Mouse (Mus musculus): ENCODE data around the gene Itm2c. TPM values are rescaled to one million over a fixed set of nuclear protein-coding genes. Genes with fewer than 3 reads are reported as not detected.
A peak's percentile ranks its signal among the peaks of the same experiment; 100 is the strongest.

Itm2c gene
- polyA plus RNA-seq, 1 experiment from 2014 or later, result 210 TPM

DNA sequence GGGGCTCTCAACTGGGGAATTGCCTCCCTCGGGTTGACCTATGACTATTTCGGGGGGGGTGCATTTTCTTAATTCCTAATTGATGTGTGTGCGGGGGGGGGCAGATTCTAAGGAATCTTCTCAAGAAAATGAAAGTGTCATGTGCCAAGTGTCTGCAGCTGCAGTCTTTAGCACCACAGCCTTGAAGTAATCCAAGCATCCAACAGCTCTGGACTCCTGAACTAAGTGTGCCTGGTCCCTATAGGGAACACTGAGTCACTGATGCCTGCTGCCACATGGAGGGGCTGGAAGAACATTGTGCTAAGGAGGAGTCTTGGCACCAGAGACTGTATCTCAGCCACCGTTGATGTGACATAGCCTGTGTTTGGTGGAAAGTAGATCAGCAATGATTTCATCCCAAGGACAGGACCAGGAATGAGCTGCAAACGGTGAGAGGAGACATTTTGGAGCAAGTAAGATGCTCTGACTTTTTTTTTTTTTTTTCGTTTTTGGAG lies 36.8 kb upstream of the Itm2c start:
- Histone ChIP-seq H3K27ac (ENCODE audit: low read length) (no peak overlapping the region), H3K9ac (ENCODE audit: low read length) (no peak overlapping the region), H3K36me3 (ENCODE audit: control insufficient read depth, insufficient read depth, low read length) (0 out of 2 replicates have a peak, but pooled peaks cover 4% of the 10 kb centered on the region), H3K4me2 (ENCODE audit: low read depth, low read length) (no peak overlapping the region), H3K27me3 (ENCODE audit: control insufficient read depth, insufficient read depth, low read depth, low read length) (no peaks in the 10 kb centered on the region), H3K4me3 (ENCODE audit: low read length) (no peak overlapping the region), H3K4me1 (replicated peaks; ENCODE audit: control insufficient read depth, insufficient read depth, low read length) (no peaks in the 10 kb centered on the region), H3K9me3 (ENCODE audit: control insufficient read depth, low read length) (no peaks in the 10 kb centered on the region)
- 78% methylated on average over 6 of the region's 6 CpGs for WGBS
- no peak for ATAC-seq (ENCODE audit: low read depth)

DNA sequence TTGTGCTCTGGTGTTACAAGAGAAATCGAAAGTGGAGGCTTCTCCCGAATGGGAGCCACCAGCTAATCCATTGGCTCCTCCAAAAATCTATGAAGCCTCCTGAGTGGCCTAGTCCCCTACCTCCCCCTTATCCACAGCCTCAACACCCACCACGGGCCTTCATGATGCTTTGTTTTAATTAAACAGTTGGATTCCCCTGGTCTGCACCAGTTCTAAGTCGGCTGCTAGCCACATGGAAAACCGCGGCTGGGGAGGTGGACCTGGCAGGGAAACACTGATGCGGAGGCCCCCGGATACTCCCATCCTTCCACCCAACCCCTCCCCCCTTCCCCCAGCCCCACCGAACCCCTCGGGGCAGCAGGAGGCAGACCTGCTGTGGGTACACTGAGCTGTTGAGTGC lies 29.7 kb upstream of the Itm2c start:
- H3K4me2 ChIP-seq (ENCODE audit: low read depth, low read length), result no peak overlapping the region
- no peaks in the 10 kb centered on the region for H3K27me3 ChIP-seq (ENCODE audit: control insufficient read depth, insufficient read depth, low read depth, low read length)
- no peaks in the 10 kb centered on the region for H3K4me1 ChIP-seq (replicated peaks; ENCODE audit: control insufficient read depth, insufficient read depth, low read length)
- H3K4me3 ChIP-seq (ENCODE audit: low read length), result no peak overlapping the region
- ATAC-seq (ENCODE audit: low read depth), result no peak
- no peak overlapping the region for H3K27ac ChIP-seq (ENCODE audit: low read length)
- H3K9ac ChIP-seq (ENCODE audit: low read length), result no peak overlapping the region
- no peaks in the 10 kb centered on the region for H3K36me3 ChIP-seq (ENCODE audit: control insufficient read depth, insufficient read depth, low read length)
- 84% methylated on average over 10 of the region's 10 CpGs for WGBS
- no peaks in the 10 kb centered on the region; the same call in 1 of the 2 replicates for H3K9me3 ChIP-seq (ENCODE audit: control insufficient read depth, low read length)

DNA sequence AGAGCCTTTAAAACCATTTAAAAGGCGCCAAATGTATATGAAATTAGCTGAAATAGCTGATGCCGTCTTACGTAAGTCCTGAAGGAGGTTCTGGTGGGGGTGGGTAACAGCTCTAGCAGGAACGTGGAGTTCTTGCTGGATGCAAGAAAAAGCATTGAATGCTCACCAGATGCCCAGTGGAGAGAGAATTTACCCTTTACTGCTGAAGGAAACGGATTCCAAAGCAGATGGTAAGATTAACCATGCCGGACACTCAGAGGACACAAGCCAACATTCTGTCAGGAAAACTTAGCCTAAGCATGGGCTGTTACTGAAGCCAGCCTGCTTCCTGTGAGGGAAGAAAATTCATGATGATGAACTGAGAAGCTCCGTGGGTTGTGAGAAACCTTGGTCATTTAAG lies 24.1 kb upstream of the Itm2c start:
- Histone ChIP-seq H3K4me3 (ENCODE audit: low read length) (no peak overlapping the region), H3K9ac (ENCODE audit: low read length) (no peak overlapping the region), H3K4me2 (ENCODE audit: low read depth, low read length) (no peak overlapping the region), H3K27me3 (ENCODE audit: control insufficient read depth, insufficient read depth, low read depth, low read length) (no peaks in the 10 kb centered on the region), H3K4me1 (replicated peaks; ENCODE audit: control insufficient read depth, insufficient read depth, low read length) (no peaks in the 10 kb centered on the region), H3K36me3 (ENCODE audit: control insufficient read depth, insufficient read depth, low read length) (no peaks in the 10 kb centered on the region), H3K27ac (ENCODE audit: low read length) (no peak overlapping the region), H3K9me3 (ENCODE audit: control insufficient read depth, low read length) (no peaks in the 10 kb centered on the region; the same call in 1 of the 2 replicates)
- ATAC-seq (ENCODE audit: low read depth), result no peak
- 78% methylated on average over 7 of the region's 7 CpGs for WGBS

DNA sequence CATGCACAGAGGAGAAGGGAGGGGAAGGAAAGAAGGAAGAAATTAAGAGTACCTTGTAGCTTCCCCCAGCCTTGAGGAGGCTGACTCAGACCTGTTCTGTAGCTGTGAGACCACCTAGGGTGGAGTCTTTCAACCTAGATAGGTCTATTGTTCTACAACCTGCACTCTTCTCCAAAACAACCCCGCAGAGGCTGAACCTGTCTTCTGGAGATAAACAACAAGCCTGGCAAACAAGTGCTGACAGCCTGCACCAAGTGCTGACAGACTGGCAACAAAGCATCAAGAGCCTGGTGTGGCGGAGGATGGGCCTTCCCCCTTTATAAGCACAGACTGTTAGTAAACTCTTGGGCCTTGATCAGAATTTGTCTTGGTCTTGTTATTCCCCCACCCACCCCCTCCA lies 23.5 kb upstream of the Itm2c start:
- H3K4me2 ChIP-seq (ENCODE audit: low read depth, low read length), result no peak overlapping the region
- no peak overlapping the region for H3K9ac ChIP-seq (ENCODE audit: low read length)
- H3K4me3 ChIP-seq (ENCODE audit: low read length), result no peak overlapping the region
- H3K27ac ChIP-seq (ENCODE audit: low read length), result no peak overlapping the region
- no peaks in the 10 kb centered on the region for H3K36me3 ChIP-seq (ENCODE audit: control insufficient read depth, insufficient read depth, low read length)
- no peaks in the 10 kb centered on the region for H3K27me3 ChIP-seq (ENCODE audit: control insufficient read depth, insufficient read depth, low read depth, low read length)
- ATAC-seq (ENCODE audit: low read depth), result no peak
- H3K4me1 ChIP-seq (replicated peaks; ENCODE audit: control insufficient read depth, insufficient read depth, low read length), result no peaks in the 10 kb centered on the region
- WGBS, result 67% methylated on average over 2 of the region's 2 CpGs
- H3K9me3 ChIP-seq (ENCODE audit: control insufficient read depth, low read length), result no peaks in the 10 kb centered on the region; the same call in 1 of the 2 replicates

DNA sequence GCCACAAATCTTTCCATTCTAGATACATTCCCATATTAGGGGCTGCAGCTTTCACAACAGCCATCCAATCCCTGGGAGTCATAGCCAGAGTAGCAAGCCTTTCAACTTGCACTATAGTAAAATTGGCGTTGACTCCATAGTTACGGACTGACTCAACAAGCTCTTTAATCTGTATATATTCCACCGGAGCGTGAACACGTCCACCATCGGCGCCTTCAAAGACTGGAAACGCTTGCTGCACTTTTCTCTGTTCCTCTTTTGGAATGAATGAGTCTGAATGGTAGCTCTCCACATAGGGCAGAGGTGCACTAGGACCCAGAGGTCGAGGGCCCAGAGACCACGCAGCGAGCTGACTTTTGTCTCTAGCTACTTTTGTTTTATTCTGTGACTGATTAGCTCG lies 12.1 kb upstream of the Itm2c start:
- H3K9ac ChIP-seq (ENCODE audit: low read length), result no peak overlapping the region
- 90% methylated on average over 12 of the region's 12 CpGs for WGBS
- H3K27me3 ChIP-seq (ENCODE audit: control insufficient read depth, insufficient read depth, low read depth, low read length), result no peaks in the 10 kb centered on the region
- H3K4me1 ChIP-seq (replicated peaks; ENCODE audit: control insufficient read depth, insufficient read depth, low read length), result no peaks in the 10 kb centered on the region
- H3K36me3 ChIP-seq (ENCODE audit: control insufficient read depth, insufficient read depth, low read length), result no peaks in the 10 kb centered on the region
- no peak overlapping the region for H3K4me2 ChIP-seq (ENCODE audit: low read depth, low read length)
- no peak overlapping the region for H3K27ac ChIP-seq (ENCODE audit: low read length)
- no peak overlapping the region for H3K4me3 ChIP-seq (ENCODE audit: low read length)
- peaks cover 5% of the 10 kb centered on the region; the same call in 1 of the 2 replicates for H3K9me3 ChIP-seq (ENCODE audit: control insufficient read depth, low read length)
- ATAC-seq (ENCODE audit: low read depth), result no peak

DNA sequence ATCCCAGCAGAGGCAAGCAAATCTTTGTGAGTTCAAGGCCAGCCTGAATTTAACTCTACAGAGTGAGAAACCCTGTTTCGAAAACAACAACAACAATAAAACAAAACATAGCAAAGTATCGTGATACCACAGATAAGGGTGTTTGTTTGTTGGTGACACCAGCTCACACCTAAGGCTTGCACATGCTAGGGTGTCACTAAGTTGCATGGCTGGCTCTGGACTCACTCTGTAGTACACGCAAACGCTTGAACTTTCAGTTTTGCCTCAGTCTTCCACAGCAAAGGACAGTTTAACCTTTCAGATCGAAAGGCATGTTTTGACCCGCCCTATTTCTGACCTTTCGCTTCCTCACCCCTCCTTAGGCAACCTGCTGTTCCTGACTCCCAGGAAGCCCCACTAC lies 6.9 kb upstream of the Itm2c start:
- Histone ChIP-seq H3K4me3 (ENCODE audit: low read length) (no peak overlapping the region), H3K27me3 (ENCODE audit: control insufficient read depth, insufficient read depth, low read depth, low read length) (no peaks in the 10 kb centered on the region), H3K4me2 (ENCODE audit: low read depth, low read length) (no peak overlapping the region), H3K27ac (ENCODE audit: low read length) (no peak overlapping the region), H3K4me1 (replicated peaks; ENCODE audit: control insufficient read depth, insufficient read depth, low read length) (no peaks in the 10 kb centered on the region), H3K36me3 (ENCODE audit: control insufficient read depth, insufficient read depth, low read length) (no peaks in the 10 kb centered on the region), H3K9me3 (ENCODE audit: control insufficient read depth, low read length) (no peaks in the 10 kb centered on the region), H3K9ac (ENCODE audit: low read length) (no peak overlapping the region)
- no peak for ATAC-seq (ENCODE audit: low read depth)
- WGBS, result 79% methylated on average over 7 of the region's 7 CpGs

DNA sequence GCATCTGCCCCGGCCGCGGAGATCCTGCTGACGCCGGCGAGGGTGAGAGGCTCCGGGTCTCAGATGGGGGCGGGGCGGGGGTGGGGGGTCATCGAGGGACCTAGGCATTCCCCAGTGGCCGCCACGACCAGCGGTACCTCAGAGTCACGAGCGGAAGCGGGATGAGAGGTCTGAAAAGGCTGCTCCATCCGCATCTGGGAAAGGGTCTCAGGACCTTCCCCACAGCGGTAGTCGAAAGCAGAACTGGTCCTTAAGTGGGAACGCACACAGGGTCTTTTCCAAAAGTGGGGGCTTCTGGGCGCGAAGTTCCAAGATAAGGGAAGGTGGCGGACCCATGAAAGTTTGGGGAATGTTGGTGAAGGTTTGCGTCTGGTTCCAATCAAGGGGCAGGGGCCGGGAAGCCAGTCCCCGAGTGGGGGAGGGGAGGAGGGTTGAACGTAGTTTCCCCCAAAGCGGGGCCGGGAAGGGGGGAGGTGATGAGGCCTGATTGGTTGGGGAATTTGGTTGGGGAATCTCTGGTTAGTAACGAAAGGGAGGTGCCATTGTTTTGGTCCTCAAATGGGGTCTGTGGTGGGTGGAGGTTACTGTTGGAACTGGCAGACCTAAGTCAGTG lies 773 bp downstream of the Itm2c start:
- Histone ChIP-seq H3K4me3 (ENCODE audit: low read length) (peak overlapping the region; percentile 81), H3K4me2 (ENCODE audit: low read depth, low read length) (peak overlapping the region; percentile 87), H3K9me3 (ENCODE audit: control insufficient read depth, low read length) (no peaks in the 10 kb centered on the region), H3K4me1 (replicated peaks; ENCODE audit: control insufficient read depth, insufficient read depth, low read length) (peaks cover 46% of the 10 kb centered on the region), H3K27ac (ENCODE audit: low read length) (peak overlapping the region; percentile 85), H3K36me3 (ENCODE audit: control insufficient read depth, insufficient read depth, low read length) (no peaks in the 10 kb centered on the region), H3K27me3 (ENCODE audit: control insufficient read depth, insufficient read depth, low read depth, low read length) (no peaks in the 10 kb centered on the region), H3K9ac (ENCODE audit: low read length) (peak overlapping the region; percentile 79)
- under 1% methylated on average over 28 of the region's 30 CpGs for WGBS
- ATAC-seq (ENCODE audit: low read depth), result peak; percentile 54

DNA sequence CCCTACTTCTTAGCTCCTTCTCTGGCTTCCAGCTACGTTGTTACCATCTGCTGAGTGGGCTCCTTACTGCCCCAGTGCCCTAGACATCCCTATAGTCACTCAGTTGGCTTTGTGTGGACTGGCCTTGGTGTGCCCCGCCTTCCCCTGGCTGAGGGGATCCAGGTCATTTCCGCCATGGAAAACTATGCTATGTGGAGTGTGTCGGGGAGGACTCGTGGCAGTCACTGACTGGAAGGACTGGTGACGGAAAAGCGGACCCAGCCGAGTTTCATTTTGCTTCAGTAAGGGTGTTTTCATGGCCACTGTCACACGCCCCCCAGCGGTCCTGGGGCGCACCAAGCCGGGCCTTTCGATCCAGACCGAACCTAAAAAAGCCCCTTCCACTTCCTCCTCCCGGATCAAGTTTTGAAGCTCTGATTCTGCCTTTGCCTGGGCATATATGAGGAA lies 1.3 kb downstream of the Itm2c start:
- Histone ChIP-seq H3K36me3 (ENCODE audit: control insufficient read depth, insufficient read depth, low read length) (no peaks in the 10 kb centered on the region), H3K4me1 (replicated peaks; ENCODE audit: control insufficient read depth, insufficient read depth, low read length) (peaks cover 47% of the 10 kb centered on the region), H3K4me2 (ENCODE audit: low read depth, low read length) (peak overlapping the region; percentile 87), H3K27ac (ENCODE audit: low read length) (peak overlapping the region; percentile 85), H3K9ac (ENCODE audit: low read length) (peak overlapping the region; percentile 79), H3K9me3 (ENCODE audit: control insufficient read depth, low read length) (no peaks in the 10 kb centered on the region), H3K4me3 (ENCODE audit: low read length) (peak overlapping the region; percentile 81), H3K27me3 (ENCODE audit: control insufficient read depth, insufficient read depth, low read depth, low read length) (no peaks in the 10 kb centered on the region)
- 2% methylated on average over 15 of the region's 15 CpGs for WGBS
- ATAC-seq (ENCODE audit: low read depth), result peak; percentile 81

DNA sequence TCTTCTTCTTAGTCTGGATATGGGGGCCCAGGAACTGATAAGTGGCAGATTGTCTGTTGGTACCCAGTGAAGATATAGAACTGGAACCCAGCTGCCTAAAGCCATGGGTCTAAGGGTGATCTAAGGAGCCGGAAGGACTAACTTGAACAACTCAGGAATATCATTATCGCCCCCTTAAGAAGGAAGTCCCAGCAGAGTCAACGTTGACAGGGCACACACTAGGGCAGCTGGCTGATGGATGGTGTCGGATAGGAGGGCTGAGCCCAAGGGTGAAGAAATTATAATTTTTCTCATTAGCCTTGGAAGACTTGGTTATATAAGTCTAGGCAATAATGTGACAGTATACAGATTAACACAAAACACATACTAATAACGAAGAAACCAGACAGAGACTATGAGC lies 2.0 kb downstream of the Itm2c start:
- no peaks in the 10 kb centered on the region for H3K27me3 ChIP-seq (ENCODE audit: control insufficient read depth, insufficient read depth, low read depth, low read length)
- peak overlapping the region; percentile 79 for H3K9ac ChIP-seq (ENCODE audit: low read length)
- 71% methylated on average over 5 of the region's 5 CpGs for WGBS
- no peaks in the 10 kb centered on the region for H3K36me3 ChIP-seq (ENCODE audit: control insufficient read depth, insufficient read depth, low read length)
- peaks cover 54% of the 10 kb centered on the region for H3K4me1 ChIP-seq (replicated peaks; ENCODE audit: control insufficient read depth, insufficient read depth, low read length)
- ATAC-seq (ENCODE audit: low read depth), result no peak
- H3K4me3 ChIP-seq (ENCODE audit: low read length), result peak overlapping the region; percentile 81
- H3K27ac ChIP-seq (ENCODE audit: low read length), result peak overlapping the region; percentile 85; the same call in 1 of the 2 replicates
- H3K9me3 ChIP-seq (ENCODE audit: control insufficient read depth, low read length), result no peaks in the 10 kb centered on the region
- peak overlapping the region; percentile 87 for H3K4me2 ChIP-seq (ENCODE audit: low read depth, low read length)

Data from lung, embryonic 16.5 days (tissue).